ENCODE assay signal across 12 mouse cellular contexts in the genomic region with DNA sequence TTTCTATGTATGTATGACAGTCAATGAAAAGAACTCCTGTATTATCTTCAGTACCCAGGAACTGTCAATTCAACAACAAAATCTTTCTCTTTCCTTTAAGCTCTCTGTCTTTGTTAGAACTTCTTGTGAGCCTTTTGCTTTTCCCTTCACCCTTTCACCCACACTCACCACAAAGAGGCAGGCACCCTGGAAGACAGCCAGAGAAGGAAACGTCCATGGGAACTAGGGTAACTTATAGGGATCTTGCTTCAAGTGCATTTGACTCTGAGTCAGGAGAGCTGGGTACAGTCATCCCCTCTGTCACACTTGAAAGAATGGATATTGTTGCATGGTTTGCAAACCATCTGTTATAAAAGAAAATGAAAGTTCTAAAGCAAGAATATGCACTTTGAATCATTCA.
"Had no signal": no experiment of that assay in that cellular context is flagged by ENCODE, and none has a peak within 500 bp of the region (broad histone marks: within the 10 kb centered on the region; RNA-seq: fewer than 3 reads in every experiment).

No protein-coding gene starts in this region.

- H3K9me3 ChIP-seq: limb, embryonic 12.5 days; midbrain, embryonic 12.5 days; neural tube, embryonic 15.5 days had no signal

- H3K4me3 ChIP-seq: limb, embryonic 12.5 days; midbrain, embryonic 12.5 days; neural tube, embryonic 15.5 days had no signal

- ATAC-seq: lung, postnatal 0 days; midbrain, embryonic 16.5 days had no signal

- DNase-seq: kidney, adult 8-10 months; kidney, postnatal 25 days; liver; lung, adult 18-20 months; thymus, adult 2 months; thymus, postnatal 25 days had no signal

- H3K9ac ChIP-seq: limb, embryonic 12.5 days; liver, embryonic 14.5 days; midbrain, embryonic 12.5 days; neural tube, embryonic 15.5 days had no signal

- H3K27ac ChIP-seq: limb, embryonic 12.5 days; liver, embryonic 14.5 days; midbrain, embryonic 12.5 days; neural tube, embryonic 15.5 days had no signal

- H3K4me1 ChIP-seq: midbrain, embryonic 12.5 days; neural tube, embryonic 15.5 days had no signal

- H3K36me3 ChIP-seq: limb, embryonic 12.5 days; midbrain, embryonic 12.5 days; neural tube, embryonic 15.5 days had no signal

- H3K4me2 ChIP-seq: limb, embryonic 12.5 days; midbrain, embryonic 12.5 days; neural tube, embryonic 15.5 days had no signal

- H3K27me3 ChIP-seq: midbrain, embryonic 12.5 days; neural tube, embryonic 15.5 days had no signal
